Mouse (Mus musculus): ENCODE results near the gene Nudt8. TPM values are rescaled to one million over a fixed set of nuclear protein-coding genes. Genes with fewer than 3 reads are reported as not detected.

The Nudt8 gene
- total and polyA plus RNA-seq, 2 experiments from 2014 or later, result 22.1 to 26.2 TPM

GRCm38 (mm10) chr19:3980917-3981316 lies 19.5 kb upstream of the Nudt8 start:
- Histone ChIP-seq H3K4me1 (ENCODE audit: insufficient read depth, low read length) (no peaks in the 10 kb centered on the region), H3K9me3 (ENCODE audit: low read length) (no peaks in the 10 kb centered on the region), H3K4me2 (ENCODE audit: low read depth, low read length, poor library complexity, severe bottlenecking) (no peak overlapping the region), H3K27me3 (ENCODE audit: insufficient read depth, low read length) (no peaks in the 10 kb centered on the region), H3K9ac (replicated peaks; ENCODE audit: low read length, poor library complexity, severe bottlenecking) (no peak overlapping the region), H3K27ac (ENCODE audit: low read depth, low read length) (no peak overlapping the region), H3K36me3 (ENCODE audit: insufficient read depth, low read length) (no peaks in the 10 kb centered on the region), H3K4me3 (ENCODE audit: low read depth, low read length) (no peak overlapping the region)
- no peak for TF ChIP-seq CTCF (IDR thresholded peaks at IDR 0.05)
- WGBS, result 81% methylated on average over 9 of the region's 9 CpGs
- DNase-seq (ENCODE audit: low spot score), result no peak
- no peak for ATAC-seq (ENCODE audit: low FRiP score)

GRCm38 (mm10) chr19:3983527-3984200 lies 16.7 kb upstream of the Nudt8 start:
- H3K27ac ChIP-seq (ENCODE audit: low read depth, low read length), result no peak overlapping the region
- TF ChIP-seq CTCF (IDR thresholded peaks at IDR 0.05), result no peak
- WGBS, result 28% methylated on average over 9 of the region's 9 CpGs
- H3K4me3 ChIP-seq (ENCODE audit: low read depth, low read length), result no peak overlapping the region
- no peaks in the 10 kb centered on the region for H3K9me3 ChIP-seq (ENCODE audit: low read length)
- no peak overlapping the region for H3K9ac ChIP-seq (replicated peaks; ENCODE audit: low read length, poor library complexity, severe bottlenecking)
- ATAC-seq (ENCODE audit: low FRiP score), result no peak
- no peak for DNase-seq (ENCODE audit: low spot score)
- H3K4me1 ChIP-seq (ENCODE audit: insufficient read depth, low read length), result no peaks in the 10 kb centered on the region
- no peaks in the 10 kb centered on the region for H3K36me3 ChIP-seq (ENCODE audit: insufficient read depth, low read length)
- H3K4me2 ChIP-seq (ENCODE audit: low read depth, low read length, poor library complexity, severe bottlenecking), result no peak overlapping the region
- no peaks in the 10 kb centered on the region for H3K27me3 ChIP-seq (ENCODE audit: insufficient read depth, low read length)

GRCm38 (mm10) chr19:3985261-3985681 lies 15.1 kb upstream of the Nudt8 start:
- Histone ChIP-seq H3K4me1 (ENCODE audit: insufficient read depth, low read length) (no peaks in the 10 kb centered on the region), H3K9me3 (ENCODE audit: low read length) (no peaks in the 10 kb centered on the region), H3K4me2 (ENCODE audit: low read depth, low read length, poor library complexity, severe bottlenecking) (no peak overlapping the region), H3K4me3 (ENCODE audit: low read depth, low read length) (no peak overlapping the region), H3K27ac (ENCODE audit: low read depth, low read length) (no peak overlapping the region), H3K36me3 (ENCODE audit: insufficient read depth, low read length) (no peaks in the 10 kb centered on the region), H3K9ac (replicated peaks; ENCODE audit: low read length, poor library complexity, severe bottlenecking) (no peak overlapping the region), H3K27me3 (ENCODE audit: insufficient read depth, low read length) (no peaks in the 10 kb centered on the region)
- WGBS, result 23% methylated on average over 8 of the region's 8 CpGs
- DNase-seq (ENCODE audit: low spot score) (no peak), ATAC-seq (ENCODE audit: low FRiP score) (no peak)
- no peak for TF ChIP-seq CTCF (IDR thresholded peaks at IDR 0.05)

- Histone ChIP-seq H3K36me3 (ENCODE audit: insufficient read depth, low read length) (no peaks in the 10 kb centered on the region), H3K4me2 (ENCODE audit: low read depth, low read length, poor library complexity, severe bottlenecking) (no peak within 1 kb of the TSS), H3K4me3 (ENCODE audit: low read depth, low read length) (no peak within 1 kb of the TSS), H3K4me1 (ENCODE audit: insufficient read depth, low read length) (no peaks in the 10 kb centered on the region), H3K27me3 (ENCODE audit: insufficient read depth, low read length) (no peaks in the 10 kb centered on the region), H3K9ac (replicated peaks; ENCODE audit: low read length, poor library complexity, severe bottlenecking) (no peak within 1 kb of the TSS), H3K9me3 (ENCODE audit: low read length) (no peaks in the 10 kb centered on the region), H3K27ac (ENCODE audit: low read depth, low read length) (no peak within 1 kb of the TSS)
- TF ChIP-seq CTCF (IDR thresholded peaks at IDR 0.05), result no peak
- ATAC-seq (ENCODE audit: low FRiP score), result no peak
- DNase-seq (ENCODE audit: low spot score), result no peak
- 22% methylated on average over 8 of the region's 8 CpGs for WGBS
Observed at GRCm38 (mm10) chr19:3986334-3986733, 14.0 kb upstream of the Nudt8 start, which contains the start of gene Acy3. TSS of gene Acy3 (plus strand) at chr19:3986570.

- Histone ChIP-seq H3K4me1 (ENCODE audit: insufficient read depth, low read length) (no peaks in the 10 kb centered on the region), H3K9ac (replicated peaks; ENCODE audit: low read length, poor library complexity, severe bottlenecking) (no peak overlapping the region), H3K27me3 (ENCODE audit: insufficient read depth, low read length) (no peaks in the 10 kb centered on the region), H3K36me3 (ENCODE audit: insufficient read depth, low read length) (no peaks in the 10 kb centered on the region), H3K4me3 (ENCODE audit: low read depth, low read length) (no peak overlapping the region), H3K27ac (ENCODE audit: low read depth, low read length) (no peak overlapping the region), H3K9me3 (ENCODE audit: low read length) (no peaks in the 10 kb centered on the region), H3K4me2 (ENCODE audit: low read depth, low read length, poor library complexity, severe bottlenecking) (no peak overlapping the region)
- DNase-seq (ENCODE audit: low spot score), result no peak
- no peak for TF ChIP-seq CTCF (IDR thresholded peaks at IDR 0.05)
- ATAC-seq (ENCODE audit: low FRiP score), result no peak
- 93% methylated on average over 14 of the region's 14 CpGs for WGBS
Observed at GRCm38 (mm10) chr19:3988066-3988465, 12.3 kb upstream of the Nudt8 start.

GRCm38 (mm10) chr19:3988750-3989149 lies 11.6 kb upstream of the Nudt8 start:
- no peak for DNase-seq (ENCODE audit: low spot score)
- Histone ChIP-seq H3K4me1 (ENCODE audit: insufficient read depth, low read length) (no peaks in the 10 kb centered on the region), H3K4me3 (ENCODE audit: low read depth, low read length) (no peak overlapping the region), H3K27ac (ENCODE audit: low read depth, low read length) (no peak overlapping the region), H3K27me3 (ENCODE audit: insufficient read depth, low read length) (no peaks in the 10 kb centered on the region), H3K9ac (replicated peaks; ENCODE audit: low read length, poor library complexity, severe bottlenecking) (no peak overlapping the region), H3K36me3 (ENCODE audit: insufficient read depth, low read length) (no peaks in the 10 kb centered on the region), H3K9me3 (ENCODE audit: low read length) (no peaks in the 10 kb centered on the region), H3K4me2 (ENCODE audit: low read depth, low read length, poor library complexity, severe bottlenecking) (no peak overlapping the region)
- ATAC-seq (ENCODE audit: low FRiP score), result no peak
- peak; percentile 44 for TF ChIP-seq CTCF (IDR thresholded peaks at IDR 0.05)
- WGBS, result 84% methylated on average over 4 of the region's 4 CpGs

Data from midbrain, postnatal 0 days (tissue).